Mouse (Mus musculus) limb, embryonic 12.5 days (tissue): ENCODE measurements around the gene Rimbp3. TPM values are rescaled to one million over a fixed set of nuclear protein-coding genes. Genes with fewer than 3 reads are reported as not detected.
"Not testable (repeated sequence)": the region's sequence is repeated elsewhere in the genome, so short reads cannot be mapped to it uniquely, and the experiment has no call there.

Source experiments
- ATAC-seq: fragments of 200-750 bp; cut with Nextera tagmentation; 2 replicates; pipeline ENCODE4 v1.8.0; 2017; ENCODE audit warnings: low read depth, moderate TSS enrichment; ENCODE audit not compliant: insufficient number of reproducible peaks, insufficient read depth, low FRiP score, low TSS enrichment
- H3K27ac ChIP-seq: fragments of 300-500 bp; sonication (generic); 2 replicates; pipeline ENCODE4 v1.5.1; 2016; ENCODE audit warnings: mild to moderate bottlenecking, moderate library complexity
- H3K27me3 ChIP-seq: fragments of 300-500 bp; sonication (generic); 2 replicates; pipeline ENCODE4 v1.6.1; 2016; ENCODE audit warnings: mild to moderate bottlenecking, moderate library complexity
- H3K36me3 ChIP-seq: fragments of 300-500 bp; sonication (generic); 2 replicates; pipeline ENCODE4 v1.6.1; 2016; ENCODE audit warnings: mild to moderate bottlenecking, moderate library complexity
- H3K4me1 ChIP-seq: fragments of 300-500 bp; sonication (generic); replicated peaks from 2 replicates; pipeline ENCODE4 v1.6.1; 2016
- H3K4me2 ChIP-seq: fragments of 300-500 bp; sonication (generic); 2 replicates; pipeline ENCODE4 v1.6.1; 2016; ENCODE audit warnings: mild to moderate bottlenecking, moderate library complexity
- H3K4me3 ChIP-seq: fragments of 300-500 bp; sonication (generic); replicated peaks from 2 replicates; pipeline ENCODE4 v1.5.1; 2016; ENCODE audit warnings: mild to moderate bottlenecking
- H3K9ac ChIP-seq: fragments of 300-500 bp; sonication (generic); replicated peaks from 2 replicates; pipeline ENCODE4 v1.6.1; 2016; ENCODE audit warnings: mild to moderate bottlenecking, moderate library complexity
- H3K9me3 ChIP-seq: fragments of 300-500 bp; sonication (generic); 2 replicates; pipeline ENCODE4 v1.6.1; 2016; ENCODE audit warnings: mild to moderate bottlenecking, moderate library complexity
- WGBS: fragments of 180-500 bp; shearing (Covaris S2); methylation state at CpG from one replicate; pipeline ENCODE4 v1.1.7; 2016; 5-methylcytosine and 5-hydroxymethylcytosine counted together
- polyA plus RNA-seq: library from polyadenylated mRNA; unstranded; fragments of >200 nt; fragmentation: Nextera tagmentation; extraction: Ambion mirVana; gene quantifications from 2 replicates; pipeline ENCODE4 v1.2.1, GENCODE M21; 2016

Rimbp3 gene
- polyA plus RNA-seq, 1 experiment from 2014 or later = 0.85 TPM

GRCm38 (mm10) chr16:17220127-17220733 lies 11.8 kb downstream of the Rimbp3 start:
- WGBS = 33% methylated on average over 7 of the region's 7 CpGs

GRCm38 (mm10) chr16:17222197-17222596 lies 13.8 kb downstream of the Rimbp3 start:
- Histone ChIP-seq H3K4me2 (no peak overlapping the region), H3K27ac (no peak overlapping the region), H3K9ac (no peak overlapping the region), H3K27me3 (no peaks in the 10 kb centered on the region), H3K4me1 (peaks cover 10% of the 10 kb centered on the region; the same call in 1 of the 2 replicates), H3K36me3 (no peaks in the 10 kb centered on the region), H3K4me3 (no peak overlapping the region), H3K9me3 (no peaks in the 10 kb centered on the region)
- 28% methylated on average over 25 of the region's 25 CpGs for WGBS
- peak; percentile 100 for ATAC-seq

More at GRCm38 (mm10) chr16:17220127-17220733, 11.8 kb downstream of the Rimbp3 start:
- Histone ChIP-seq H3K36me3 (no peaks in the 10 kb centered on the region), H3K4me1 (peaks cover 10% of the 10 kb centered on the region; the same call in 1 of the 2 replicates), H3K4me2 (no peak overlapping the region), H3K27ac (no peak overlapping the region), H3K4me3 (no peak overlapping the region), H3K9ac (no peak overlapping the region), H3K9me3 (no peaks in the 10 kb centered on the region), H3K27me3 (no peaks in the 10 kb centered on the region)
- ATAC-seq = no peak

GRCm38 (mm10) chr16:17225584-17225983 lies 17.2 kb downstream of the Rimbp3 start:
- Histone ChIP-seq H3K9me3 (no peaks in the 10 kb centered on the region), H3K27ac (no peak overlapping the region), H3K4me3 (no peak overlapping the region), H3K9ac (no peak overlapping the region), H3K27me3 (no peaks in the 10 kb centered on the region), H3K4me2 (no peak overlapping the region), H3K36me3 (no peaks in the 10 kb centered on the region), H3K4me1 (peaks cover under 1% of the 10 kb centered on the region; the same call in 1 of the 2 replicates)
- ATAC-seq = no peak
- 83% methylated on average over 5 of the region's 5 CpGs for WGBS

- Histone ChIP-seq H3K27me3 (no peaks in the 10 kb centered on the region), H3K4me1 (no peaks in the 10 kb centered on the region), H3K27ac (no peak overlapping the region), H3K9ac (no peak overlapping the region), H3K4me3 (no peak overlapping the region), H3K9me3 (no peaks in the 10 kb centered on the region), H3K36me3 (no peaks in the 10 kb centered on the region), H3K4me2 (no peak overlapping the region)
- no peak for ATAC-seq
These were observed 18.1 kb downstream of the Rimbp3 start for GRCm38 (mm10) chr16:17226496-17226895.

GRCm38 (mm10) chr16:17231523-17231922 lies 23.1 kb downstream of the Rimbp3 start:
- not testable (repeated sequence) for H3K4me3 ChIP-seq, ATAC-seq, H3K9ac ChIP-seq, H3K27me3 ChIP-seq, H3K4me2 ChIP-seq, H3K36me3 ChIP-seq, H3K27ac ChIP-seq, H3K9me3 ChIP-seq
- peaks cover 29% of the 10 kb centered on the region for H3K4me1 ChIP-seq
- WGBS = 86% methylated on average over 2 of the region's 2 CpGs

GRCm38 (mm10) chr16:17232794-17233701 lies 24.6 kb downstream of the Rimbp3 start, which contains the start of gene Hic2:
Gene Hic2, plus strand, starts transcription at chr16:17233572.
- no peaks in the 10 kb centered on the region for H3K27me3 ChIP-seq
- H3K27ac ChIP-seq = peak within 1 kb of the TSS; percentile 93
- no peaks in the 10 kb centered on the region for H3K9me3 ChIP-seq
- under 1% methylated on average over 59 of the region's 59 CpGs for WGBS
- peak; percentile 96 for ATAC-seq
- peak within 1 kb of the TSS; percentile 87 for H3K4me3 ChIP-seq
- peak within 1 kb of the TSS; percentile 93 for H3K9ac ChIP-seq
- H3K4me2 ChIP-seq = peak within 1 kb of the TSS; percentile 93
- peaks cover 30% of the 10 kb centered on the region for H3K4me1 ChIP-seq
- H3K36me3 ChIP-seq = no peaks in the 10 kb centered on the region

GRCm38 (mm10) chr16:17233702-17234498 lies 25.5 kb downstream of the Rimbp3 start:
- peak; percentile 54 for ATAC-seq
- H3K27ac ChIP-seq = peak overlapping the region; percentile 93
- peak overlapping the region; percentile 87 for H3K4me3 ChIP-seq
- under 1% methylated on average over 58 of the region's 62 CpGs for WGBS
- H3K9ac ChIP-seq = peak overlapping the region; percentile 93
- no peaks in the 10 kb centered on the region for H3K36me3 ChIP-seq
- H3K27me3 ChIP-seq = no peaks in the 10 kb centered on the region
- H3K4me2 ChIP-seq = peak overlapping the region; percentile 93
- H3K4me1 ChIP-seq = peaks cover 36% of the 10 kb centered on the region
- no peaks in the 10 kb centered on the region for H3K9me3 ChIP-seq

- ATAC-seq = no peak
- H3K4me2 ChIP-seq = peak overlapping the region; percentile 93
- peaks cover 42% of the 10 kb centered on the region for H3K4me1 ChIP-seq
- WGBS = 2% methylated on average over 12 of the region's 12 CpGs
- peak overlapping the region; percentile 93 for H3K27ac ChIP-seq
- no peaks in the 10 kb centered on the region for H3K27me3 ChIP-seq
- H3K36me3 ChIP-seq = no peaks in the 10 kb centered on the region
- H3K9ac ChIP-seq = peak overlapping the region; percentile 93
- H3K9me3 ChIP-seq = no peaks in the 10 kb centered on the region
- peak overlapping the region; percentile 87 for H3K4me3 ChIP-seq
These were observed 26.1 kb downstream of the Rimbp3 start for GRCm38 (mm10) chr16:17234499-17234895.

- Histone ChIP-seq H3K9me3 (no peaks in the 10 kb centered on the region), H3K4me3 (peak overlapping the region; percentile 87), H3K9ac (peak overlapping the region; percentile 93), H3K27me3 (no peaks in the 10 kb centered on the region), H3K27ac (peak overlapping the region; percentile 93; the same call in 1 of the 2 replicates), H3K4me2 (peak overlapping the region; percentile 93), H3K4me1 (peaks cover 48% of the 10 kb centered on the region), H3K36me3 (no peaks in the 10 kb centered on the region)
- WGBS = 22% methylated on average over 9 of the region's 9 CpGs
- ATAC-seq = no peak
These were observed 26.7 kb downstream of the Rimbp3 start for GRCm38 (mm10) chr16:17234916-17235665.

GRCm38 (mm10) chr16:17237634-17238033 lies 29.2 kb downstream of the Rimbp3 start:
- Histone ChIP-seq H3K9ac (no peak overlapping the region), H3K4me3 (no peak overlapping the region), H3K4me1 (peaks cover 52% of the 10 kb centered on the region), H3K27ac (no peak overlapping the region), H3K4me2 (no peak overlapping the region), H3K27me3 (no peaks in the 10 kb centered on the region), H3K36me3 (no peaks in the 10 kb centered on the region), H3K9me3 (no peaks in the 10 kb centered on the region)
- no peak for ATAC-seq
- 92% methylated on average over 3 of the region's 3 CpGs for WGBS
